Mouse (Mus musculus): Measurements from ENCODE around the gene Aco2. TPM values are rescaled to one million over a fixed set of nuclear protein-coding genes. Genes with fewer than 3 reads are reported as not detected.
"Not testable (repeated sequence)": the region's sequence is repeated elsewhere in the genome, so short reads cannot be mapped to it uniquely, and the experiment has no call there.

Gene Aco2
- total RNA-seq, 2 experiments from 2014 or later, result 47.0 to 82.3 TPM

- no peak for ATAC-seq (ENCODE audit: poor library complexity, severe bottlenecking)
These were observed 2.1 kb upstream of the Aco2 start for GRCm38 (mm10) chr15:81869985-81870384.

GRCm38 (mm10) chr15:81871604-81872261, 376 bp upstream of the Aco2 start, which contains the start of gene Phf5a:
Phf5a (minus strand) TSS chr15:81871911.
- peak; percentile 92 for ATAC-seq (ENCODE audit: poor library complexity, severe bottlenecking)

DNA sequence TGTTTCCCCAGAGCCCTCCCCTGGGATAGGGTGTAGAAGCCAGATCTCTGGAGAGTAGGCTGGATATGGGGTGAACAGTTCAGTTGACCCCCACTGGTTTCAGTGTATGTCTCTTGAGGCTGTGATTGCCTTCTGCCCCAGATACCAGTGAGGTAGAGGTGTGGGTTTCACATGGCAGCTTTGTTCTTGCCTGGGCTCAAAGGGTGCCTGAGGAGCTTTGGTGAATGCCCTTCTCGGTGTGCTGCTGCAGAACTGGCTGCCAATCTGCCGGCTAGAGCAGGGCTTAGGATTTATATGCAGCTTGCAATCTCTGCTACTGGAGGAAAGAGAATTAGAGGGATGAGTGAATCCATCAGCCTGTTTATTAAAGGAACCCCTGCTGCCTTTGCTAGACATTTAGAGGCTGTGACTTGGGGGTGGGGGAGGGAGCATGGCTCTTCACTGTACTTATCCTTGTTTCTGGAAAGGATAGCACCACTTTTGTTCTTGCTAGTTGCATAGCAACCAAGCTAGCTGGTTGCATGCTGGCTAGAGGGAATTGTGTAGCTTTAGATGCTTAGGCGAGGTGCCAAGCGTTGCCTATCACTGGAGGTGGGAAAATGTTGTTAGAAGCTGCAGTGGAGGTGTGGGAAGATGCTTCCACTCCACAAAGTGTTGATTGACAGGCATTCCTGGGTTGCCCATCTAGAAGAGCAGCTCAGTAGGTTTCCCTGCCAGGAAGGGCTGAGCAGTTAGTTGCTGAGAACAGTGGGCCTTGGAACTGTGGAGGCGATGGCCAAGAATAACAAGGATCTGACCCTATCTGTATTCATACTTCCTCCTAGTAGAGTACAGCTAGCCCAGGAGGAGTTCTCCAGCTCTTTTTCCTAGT, 7.7 kb downstream of the Aco2 start:
- ATAC-seq (ENCODE audit: poor library complexity, severe bottlenecking), result no peak

- no peak for ATAC-seq (ENCODE audit: poor library complexity, severe bottlenecking)
These were observed 10.2 kb downstream of the Aco2 start for GRCm38 (mm10) chr15:81882348-81882747.

- ATAC-seq (ENCODE audit: poor library complexity, severe bottlenecking), result no peak
These were observed 13.4 kb downstream of the Aco2 start for GRCm38 (mm10) chr15:81885418-81885934.

- ATAC-seq (ENCODE audit: poor library complexity, severe bottlenecking), result no peak
These were observed 14.9 kb downstream of the Aco2 start for GRCm38 (mm10) chr15:81886795-81887550.

DNA sequence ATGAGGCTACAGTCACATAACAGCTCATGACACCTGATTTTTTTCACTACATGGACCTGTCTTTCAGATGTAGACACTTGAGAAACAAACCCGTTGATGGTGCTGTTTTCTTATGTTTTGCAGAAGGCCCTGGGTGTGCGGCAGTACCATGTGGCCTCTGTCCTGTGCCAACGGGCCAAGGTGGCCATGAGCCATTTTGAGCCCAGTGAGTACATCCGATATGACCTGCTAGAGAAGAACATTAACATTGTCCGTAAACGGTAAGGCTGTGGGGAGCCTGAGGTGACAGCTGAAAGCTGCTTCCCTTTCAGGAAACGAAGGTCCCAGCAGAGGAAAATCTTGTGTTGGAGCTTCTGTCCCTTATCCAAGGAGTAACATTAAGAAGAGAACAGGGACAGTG, 17.1 kb downstream of the Aco2 start:
- ATAC-seq (ENCODE audit: poor library complexity, severe bottlenecking), result no peak

GRCm38 (mm10) chr15:81891140-81891802, 19.2 kb downstream of the Aco2 start:
- no peak for ATAC-seq (ENCODE audit: poor library complexity, severe bottlenecking)

DNA sequence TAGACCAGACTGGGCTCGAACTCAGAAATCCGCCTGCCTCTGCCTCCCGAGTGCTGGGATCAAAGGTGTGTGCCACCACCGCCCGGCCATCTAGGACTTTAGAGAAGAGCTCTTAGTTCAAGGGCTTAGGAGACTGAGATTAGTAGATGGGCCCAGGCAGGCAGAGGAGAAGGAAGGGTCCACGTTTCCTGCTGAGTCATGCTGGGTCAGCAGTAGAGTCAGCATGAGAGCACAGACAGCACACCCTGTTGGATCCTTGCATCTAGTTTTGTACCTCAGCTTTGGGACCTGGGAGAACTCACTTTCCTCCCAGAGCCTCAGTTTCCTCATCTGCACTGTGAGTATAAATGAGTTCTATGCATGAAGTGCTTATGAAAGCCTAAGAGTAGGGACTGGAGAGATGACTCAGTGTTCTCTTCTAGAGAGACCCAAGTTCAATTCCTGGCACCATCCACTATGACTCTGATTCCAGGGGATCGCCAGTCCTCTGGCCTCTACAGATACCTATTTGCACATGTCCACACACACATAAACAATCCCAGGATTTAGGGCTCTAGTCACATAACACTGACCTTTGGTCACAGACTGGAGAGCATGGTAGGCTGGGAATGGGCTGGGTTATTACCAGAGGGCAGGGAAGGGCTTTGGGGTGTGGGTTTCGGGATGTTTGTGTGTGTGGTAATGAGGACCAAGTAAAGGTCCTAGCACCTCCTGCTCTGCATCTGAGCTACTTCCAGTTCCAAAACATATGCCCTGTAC, 19.9 kb downstream of the Aco2 start:
- ATAC-seq (ENCODE audit: poor library complexity, severe bottlenecking), result no peak

DNA sequence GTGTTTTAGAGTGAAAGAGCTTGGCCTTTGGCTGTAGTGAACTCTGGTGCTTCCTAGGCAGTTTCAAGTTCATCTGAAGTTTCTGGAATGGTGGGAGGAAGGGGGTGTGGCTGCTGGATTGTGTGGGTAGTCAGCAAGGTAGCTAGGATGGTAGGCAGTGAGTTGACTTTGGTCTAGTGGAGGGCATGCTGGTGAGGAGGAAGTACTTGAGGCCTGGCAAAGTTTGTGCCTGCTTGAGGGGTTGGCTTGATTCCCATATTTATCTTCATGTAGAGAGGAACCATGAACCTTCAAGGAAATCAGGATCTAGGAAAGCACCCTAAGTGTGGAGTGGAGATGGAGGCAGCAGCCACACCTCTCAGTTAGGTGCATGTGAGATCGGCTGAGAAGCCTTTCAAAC, 21.9 kb downstream of the Aco2 start:
- no peak for ATAC-seq (ENCODE audit: poor library complexity, severe bottlenecking)

DNA sequence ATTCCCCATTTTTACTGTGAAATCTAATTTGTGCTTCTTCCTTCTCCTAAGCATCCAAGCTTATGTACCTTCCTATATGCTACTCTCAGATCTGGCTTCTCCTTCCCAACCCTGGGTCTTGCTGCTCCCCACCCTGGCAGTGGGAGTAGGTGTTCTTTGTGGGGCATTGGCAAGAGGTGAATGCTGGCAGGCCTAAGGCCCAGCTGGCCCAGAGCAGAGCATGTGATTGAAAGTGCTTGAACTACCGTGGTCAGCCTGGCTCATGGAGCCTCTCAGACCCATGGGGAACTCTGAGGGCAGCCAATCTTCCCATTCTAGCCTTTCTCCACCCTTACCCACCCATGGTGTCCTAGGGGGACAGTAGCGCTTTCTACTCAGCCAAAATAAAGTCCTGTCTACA, 24.3 kb downstream of the Aco2 start:
- no peak for ATAC-seq (ENCODE audit: poor library complexity, severe bottlenecking)

DNA sequence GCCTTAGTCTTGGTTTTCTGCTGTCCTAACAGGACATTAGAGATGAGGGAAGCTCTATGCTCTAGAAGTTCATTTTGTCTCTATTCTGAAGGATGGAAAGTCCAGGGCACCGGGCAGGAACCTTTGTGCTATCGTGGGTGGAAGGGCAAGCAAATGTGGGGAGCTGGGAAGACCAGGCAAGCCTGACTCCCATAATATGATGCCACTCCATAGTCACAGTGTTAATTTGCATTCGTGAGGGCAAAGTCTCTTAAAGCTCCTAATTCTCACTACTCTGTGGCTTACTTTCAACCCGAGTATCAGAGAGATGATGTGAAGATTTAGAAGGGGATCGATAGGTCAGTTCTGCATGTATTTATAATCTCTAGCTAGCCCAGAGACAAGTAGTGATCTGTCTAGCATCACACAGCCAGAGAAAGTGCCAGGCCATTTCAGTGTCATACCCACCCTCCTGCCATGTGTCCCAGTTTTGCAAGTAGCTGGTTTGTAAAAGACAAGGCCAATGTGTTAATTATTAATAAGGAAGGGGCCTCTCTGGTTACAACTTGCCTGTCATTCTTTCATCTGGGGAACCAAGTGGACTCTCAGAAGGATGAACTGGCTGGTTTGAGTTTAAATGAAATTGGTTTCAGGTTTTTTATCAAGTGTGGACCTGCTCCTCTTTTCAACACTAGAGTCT, 25.6 kb downstream of the Aco2 start:
- ATAC-seq (ENCODE audit: poor library complexity, severe bottlenecking), result no peak

- ATAC-seq (ENCODE audit: poor library complexity, severe bottlenecking), result no peak
These were observed 26.6 kb downstream of the Aco2 start for GRCm38 (mm10) chr15:81898751-81899150.

- ATAC-seq (ENCODE audit: poor library complexity, severe bottlenecking), result peak; percentile 51; the same call in 1 of the 2 replicates
These were observed 32.8 kb downstream of the Aco2 start for GRCm38 (mm10) chr15:81904939-81905338.

DNA sequence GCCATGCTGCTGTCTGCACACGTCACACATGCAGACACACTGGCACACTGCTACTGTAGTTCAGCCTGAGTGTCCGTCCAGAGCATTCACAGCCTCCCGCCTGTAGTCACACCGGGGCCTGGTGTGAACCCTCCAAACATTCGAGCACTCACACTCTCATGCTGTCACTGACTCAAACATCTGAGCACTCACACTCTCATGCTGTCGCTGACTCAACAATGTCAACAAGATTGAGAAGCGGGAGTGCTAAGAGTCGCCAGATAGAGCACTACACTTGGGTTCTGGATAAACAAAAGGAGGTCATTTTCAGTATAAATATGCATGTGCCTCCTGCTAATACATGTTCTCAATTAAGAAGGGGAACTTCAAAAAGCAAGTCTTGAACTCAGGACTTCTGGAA, 35.8 kb downstream of the Aco2 start:
- ATAC-seq (ENCODE audit: poor library complexity, severe bottlenecking), result no peak

GRCm38 (mm10) chr15:81908767-81909166, 36.7 kb downstream of the Aco2 start:
- not testable (repeated sequence) for ATAC-seq (ENCODE audit: poor library complexity, severe bottlenecking)

DNA sequence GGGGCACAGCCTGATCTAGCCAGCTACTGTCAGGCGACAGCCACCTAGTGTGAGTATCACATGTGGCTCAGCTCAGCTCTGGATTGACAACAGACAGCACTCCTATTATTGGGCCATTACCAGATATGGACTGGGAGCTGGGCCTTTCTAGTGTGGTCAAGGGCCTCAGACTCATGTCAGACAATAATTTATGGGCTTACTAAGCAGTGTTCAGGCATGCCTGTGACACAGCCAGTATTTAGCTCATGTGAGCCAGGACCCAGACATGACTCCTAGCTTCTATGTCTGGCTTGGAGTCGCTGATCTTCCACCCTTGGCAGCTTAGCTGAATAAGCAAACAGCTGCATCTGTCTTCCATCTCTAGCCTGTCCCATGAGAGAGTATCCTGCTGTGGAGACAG, 40.4 kb downstream of the Aco2 start:
- ATAC-seq (ENCODE audit: poor library complexity, severe bottlenecking), result no peak

DNA sequence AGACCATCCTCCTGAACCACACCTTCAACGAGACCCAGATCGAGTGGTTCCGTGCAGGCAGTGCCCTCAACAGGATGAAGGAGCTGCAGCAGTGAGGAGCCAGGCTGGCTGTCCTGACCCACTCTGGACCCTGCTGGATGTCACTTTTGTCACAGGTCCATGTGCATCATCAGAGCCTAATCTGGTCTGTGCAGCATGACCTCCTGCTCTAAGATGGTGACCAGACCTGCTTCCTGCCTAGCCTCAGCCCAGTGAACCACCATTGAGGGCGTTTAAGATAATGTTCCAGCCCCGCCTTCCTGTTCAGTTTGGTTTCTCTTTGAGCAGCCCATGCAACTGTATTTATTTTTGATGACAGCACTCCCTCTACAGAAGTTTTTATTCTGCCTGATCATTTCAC, 42.6 kb downstream of the Aco2 start:
- ATAC-seq (ENCODE audit: poor library complexity, severe bottlenecking), result no peak

- ATAC-seq (ENCODE audit: poor library complexity, severe bottlenecking), result no peak
These were observed 43.6 kb downstream of the Aco2 start for GRCm38 (mm10) chr15:81915663-81916062.

Data from megakaryocyte, adult 5-6 weeks (primary cell).